Mouse (Mus musculus): ENCODE measurements around the gene Mgat4b. TPM values are rescaled to one million over a fixed set of nuclear protein-coding genes. Genes with fewer than 3 reads are reported as not detected.

Mgat4b gene
- polyA plus RNA-seq, 1 experiment = 89.2 TPM

GRCm38 (mm10) chr11:50269885-50270284 lies 59.2 kb downstream of the Mgat4b start:
- peaks cover 73% of the 10 kb centered on the region for H3K79me2 ChIP-seq (ENCODE audit: control insufficient read depth, insufficient read depth)
- H3K36me3 ChIP-seq (ENCODE audit: control insufficient read depth, insufficient read depth) = peaks cover 15% of the 10 kb centered on the region
- H3ac ChIP-seq (ENCODE audit: control insufficient read depth, insufficient read length) = no peak overlapping the region
- no peak overlapping the region for H3K4me2 ChIP-seq (ENCODE audit: low read depth)
- H3K27me3 ChIP-seq (ENCODE audit: control insufficient read depth, insufficient read depth, insufficient read length) = no peaks in the 10 kb centered on the region
- TF ChIP-seq USF1 (IDR thresholded peaks at IDR 0.05; ENCODE audit: low read depth) (no peak), POLR2A (IDR thresholded peaks at IDR 0.05; ENCODE audit: insufficient read length, low read depth) (no peak), E2F4 (IDR thresholded peaks at IDR 0.05; ENCODE audit: insufficient read depth) (no peak), MYOG (IDR thresholded peaks at IDR 0.05; ENCODE audit: control insufficient read depth in 1 of 3, insufficient read depth in 1 of 3, insufficient read length in 2 of 3, low read depth in 2 of 3) (peak in 1 of 3 experiments; percentile 93), SRF (IDR thresholded peaks at IDR 0.05; ENCODE audit: control insufficient read depth, insufficient read length, low read depth) (no peak), TCF12 (IDR thresholded peaks at IDR 0.05; ENCODE audit: insufficient read depth, poor library complexity, severe bottlenecking) (no peak), CEBPB (IDR thresholded peaks at IDR 0.05; ENCODE audit: insufficient read depth, poor library complexity, severe bottlenecking) (no peak), MYOD1 (IDR thresholded peaks at IDR 0.05; ENCODE audit: control insufficient read depth in 1 of 3, insufficient read length in 2 of 3, low read depth in 2 of 3) (peak in 2 of 3 experiments; percentile 25 to 49), POLR2AphosphoS2 (IDR thresholded peaks at IDR 0.05; ENCODE audit: insufficient read length, low read depth) (no peak)
- H3K4me3 ChIP-seq = no peak overlapping the region

DNA sequence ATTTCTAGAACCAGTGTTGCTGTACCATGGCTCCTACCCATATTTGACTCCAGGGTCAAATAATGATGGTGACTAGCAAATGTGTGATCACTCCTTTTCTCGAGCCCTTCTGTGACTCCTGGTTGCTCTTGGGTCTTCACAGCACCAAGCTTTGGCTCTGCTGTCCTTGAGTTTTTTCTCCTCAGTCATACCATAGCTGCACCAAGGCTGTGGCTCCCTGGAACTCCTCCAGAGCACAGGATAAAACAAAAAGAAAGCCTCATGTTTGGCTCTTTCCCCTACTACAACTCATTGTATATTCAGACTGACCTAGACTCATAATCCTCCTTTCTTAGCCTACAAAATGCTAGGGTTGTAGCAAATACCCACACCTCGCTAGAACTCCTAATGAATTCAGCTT lies 62.1 kb downstream of the Mgat4b start:
- no peaks in the 10 kb centered on the region for H3K27me3 ChIP-seq (ENCODE audit: control insufficient read depth, insufficient read depth, insufficient read length)
- no peak overlapping the region for H3K4me2 ChIP-seq (ENCODE audit: low read depth)
- no peak overlapping the region for H3ac ChIP-seq (ENCODE audit: control insufficient read depth, insufficient read length)
- no peak overlapping the region for H3K4me3 ChIP-seq
- peaks cover 90% of the 10 kb centered on the region for H3K79me2 ChIP-seq (ENCODE audit: control insufficient read depth, insufficient read depth)
- H3K36me3 ChIP-seq (ENCODE audit: control insufficient read depth, insufficient read depth) = no peaks in the 10 kb centered on the region
- TF ChIP-seq MAX (IDR thresholded peaks at IDR 0.05; ENCODE audit: low read depth) = no peak
- no peak for TF ChIP-seq MYOD1 (IDR thresholded peaks at IDR 0.05; ENCODE audit: control insufficient read depth in 1 of 3, insufficient read length in 2 of 3, low read depth in 2 of 3)
- no peak for TF ChIP-seq TCF3 (IDR thresholded peaks at IDR 0.05; ENCODE audit: insufficient read length, low read depth)
- TF ChIP-seq MYOG (IDR thresholded peaks at IDR 0.05; ENCODE audit: control insufficient read depth in 1 of 3, insufficient read depth in 1 of 3, insufficient read length in 2 of 3, low read depth in 2 of 3) = no peak
- TF ChIP-seq TCF12 (IDR thresholded peaks at IDR 0.05; ENCODE audit: insufficient read depth, poor library complexity, severe bottlenecking) = no peak
- no peak for TF ChIP-seq E2F4 (IDR thresholded peaks at IDR 0.05; ENCODE audit: insufficient read depth)
- TF ChIP-seq CEBPB (IDR thresholded peaks at IDR 0.05; ENCODE audit: insufficient read depth, poor library complexity, severe bottlenecking) = no peak
- no peak for TF ChIP-seq REST (IDR thresholded peaks at IDR 0.05; ENCODE audit: insufficient read depth, insufficient read length)
- no peak for TF ChIP-seq POLR2AphosphoS2 (IDR thresholded peaks at IDR 0.05; ENCODE audit: insufficient read length, low read depth)
- no peak for TF ChIP-seq USF1 (IDR thresholded peaks at IDR 0.05; ENCODE audit: low read depth)
- TF ChIP-seq POLR2A (IDR thresholded peaks at IDR 0.05; ENCODE audit: insufficient read length, low read depth) = no peak
- no peak for TF ChIP-seq SRF (IDR thresholded peaks at IDR 0.05; ENCODE audit: control insufficient read depth, insufficient read length, low read depth)

GRCm38 (mm10) chr11:50275077-50275476 lies 64.4 kb downstream of the Mgat4b start:
- Histone ChIP-seq H3K79me2 (ENCODE audit: control insufficient read depth, insufficient read depth) (peaks cover 91% of the 10 kb centered on the region), H3K27me3 (ENCODE audit: control insufficient read depth, insufficient read depth, insufficient read length) (no peaks in the 10 kb centered on the region), H3ac (ENCODE audit: control insufficient read depth, insufficient read length) (no peak overlapping the region), H3K4me3 (no peak overlapping the region), H3K36me3 (ENCODE audit: control insufficient read depth, insufficient read depth) (no peaks in the 10 kb centered on the region), H3K4me2 (ENCODE audit: low read depth) (peak overlapping the region; percentile 61)
- TF ChIP-seq MYOG (IDR thresholded peaks at IDR 0.05; ENCODE audit: control insufficient read depth in 1 of 3, insufficient read depth in 1 of 3, insufficient read length in 2 of 3, low read depth in 2 of 3) (no peak), POLR2A (IDR thresholded peaks at IDR 0.05; ENCODE audit: insufficient read length, low read depth) (no peak), SRF (IDR thresholded peaks at IDR 0.05; ENCODE audit: control insufficient read depth, insufficient read length, low read depth) (no peak), TCF12 (IDR thresholded peaks at IDR 0.05; ENCODE audit: insufficient read depth, poor library complexity, severe bottlenecking) (no peak), REST (IDR thresholded peaks at IDR 0.05; ENCODE audit: insufficient read depth, insufficient read length) (no peak), USF1 (IDR thresholded peaks at IDR 0.05; ENCODE audit: low read depth) (no peak), E2F4 (IDR thresholded peaks at IDR 0.05; ENCODE audit: insufficient read depth) (no peak), MYOD1 (IDR thresholded peaks at IDR 0.05; ENCODE audit: control insufficient read depth in 1 of 3, insufficient read length in 2 of 3, low read depth in 2 of 3) (no peak), MAX (IDR thresholded peaks at IDR 0.05; ENCODE audit: low read depth) (no peak), CEBPB (IDR thresholded peaks at IDR 0.05; ENCODE audit: insufficient read depth, poor library complexity, severe bottlenecking) (no peak), POLR2AphosphoS2 (IDR thresholded peaks at IDR 0.05; ENCODE audit: insufficient read length, low read depth) (no peak), TCF3 (IDR thresholded peaks at IDR 0.05; ENCODE audit: insufficient read length, low read depth) (no peak)

DNA sequence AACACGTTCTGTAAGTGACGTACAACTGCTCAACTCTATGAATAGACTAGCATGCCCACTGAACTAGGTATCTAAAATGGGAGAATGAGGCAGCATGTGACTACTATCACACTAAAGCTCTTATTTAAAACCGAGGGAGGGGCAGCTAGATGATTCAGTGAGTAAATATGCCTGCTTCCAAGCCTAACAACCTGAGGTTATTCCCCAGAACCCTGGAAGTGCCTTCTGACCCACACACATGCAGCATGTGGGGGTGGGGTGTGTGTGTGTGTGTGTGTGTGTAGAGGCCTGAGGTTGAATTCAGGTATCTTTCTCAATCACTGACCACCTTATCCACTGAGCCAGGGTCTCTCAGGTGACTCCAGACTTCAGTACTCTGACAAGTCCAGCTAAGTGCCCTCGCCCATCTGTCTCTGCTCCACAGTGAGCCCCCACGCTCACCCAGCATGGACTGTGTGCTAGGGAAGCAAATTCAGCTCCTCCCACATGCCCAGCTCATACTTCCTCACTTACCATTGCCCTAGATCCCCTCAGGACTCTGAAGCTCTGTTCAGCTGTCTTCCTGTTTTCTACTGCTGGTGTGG lies 65.0 kb downstream of the Mgat4b start:
- H3K4me2 ChIP-seq (ENCODE audit: low read depth) = peak overlapping the region; percentile 61
- H3ac ChIP-seq (ENCODE audit: control insufficient read depth, insufficient read length) = no peak overlapping the region
- H3K27me3 ChIP-seq (ENCODE audit: control insufficient read depth, insufficient read depth, insufficient read length) = no peaks in the 10 kb centered on the region
- no peak overlapping the region for H3K4me3 ChIP-seq
- peaks cover 96% of the 10 kb centered on the region for H3K79me2 ChIP-seq (ENCODE audit: control insufficient read depth, insufficient read depth)
- TF ChIP-seq TCF3 (IDR thresholded peaks at IDR 0.05; ENCODE audit: insufficient read length, low read depth) = no peak
- peak in 2 of 3 experiments; percentile 15 to 42 for TF ChIP-seq MYOD1 (IDR thresholded peaks at IDR 0.05; ENCODE audit: control insufficient read depth in 1 of 3, insufficient read length in 2 of 3, low read depth in 2 of 3)
- peak; percentile 75 for TF ChIP-seq USF1 (IDR thresholded peaks at IDR 0.05; ENCODE audit: low read depth)
- H3K36me3 ChIP-seq (ENCODE audit: control insufficient read depth, insufficient read depth) = no peaks in the 10 kb centered on the region

GRCm38 (mm10) chr11:50277025-50277424 lies 66.3 kb downstream of the Mgat4b start:
- peaks cover 6% of the 10 kb centered on the region for H3K36me3 ChIP-seq (ENCODE audit: control insufficient read depth, insufficient read depth)
- no peak for TF ChIP-seq POLR2AphosphoS2 (IDR thresholded peaks at IDR 0.05; ENCODE audit: insufficient read length, low read depth)
- no peak for TF ChIP-seq POLR2A (IDR thresholded peaks at IDR 0.05; ENCODE audit: insufficient read length, low read depth)
- no peak for TF ChIP-seq MAX (IDR thresholded peaks at IDR 0.05; ENCODE audit: low read depth)
- no peak for TF ChIP-seq USF1 (IDR thresholded peaks at IDR 0.05; ENCODE audit: low read depth)
- TF ChIP-seq TCF12 (IDR thresholded peaks at IDR 0.05; ENCODE audit: insufficient read depth, poor library complexity, severe bottlenecking) = no peak
- TF ChIP-seq SRF (IDR thresholded peaks at IDR 0.05; ENCODE audit: control insufficient read depth, insufficient read length, low read depth) = no peak
- TF ChIP-seq TCF3 (IDR thresholded peaks at IDR 0.05; ENCODE audit: insufficient read length, low read depth) = no peak
- no peak for TF ChIP-seq CEBPB (IDR thresholded peaks at IDR 0.05; ENCODE audit: insufficient read depth, poor library complexity, severe bottlenecking)
- TF ChIP-seq E2F4 (IDR thresholded peaks at IDR 0.05; ENCODE audit: insufficient read depth) = no peak
- TF ChIP-seq MYOD1 (IDR thresholded peaks at IDR 0.05; ENCODE audit: control insufficient read depth in 1 of 3, insufficient read length in 2 of 3, low read depth in 2 of 3) = no peak
- no peak for TF ChIP-seq MYOG (IDR thresholded peaks at IDR 0.05; ENCODE audit: control insufficient read depth in 1 of 3, insufficient read depth in 1 of 3, insufficient read length in 2 of 3, low read depth in 2 of 3)
- TF ChIP-seq REST (IDR thresholded peaks at IDR 0.05; ENCODE audit: insufficient read depth, insufficient read length) = no peak
- no peak overlapping the region for H3K4me2 ChIP-seq (ENCODE audit: low read depth)

More at GRCm38 (mm10) chr11:50277025-50277424, 66.3 kb downstream of the Mgat4b start:
- no peak overlapping the region for H3K4me3 ChIP-seq
- no peaks in the 10 kb centered on the region for H3K27me3 ChIP-seq (ENCODE audit: control insufficient read depth, insufficient read depth, insufficient read length)
- H3K79me2 ChIP-seq (ENCODE audit: control insufficient read depth, insufficient read depth) = peaks cover 96% of the 10 kb centered on the region
- no peak overlapping the region for H3ac ChIP-seq (ENCODE audit: control insufficient read depth, insufficient read length)
